Mouse (Mus musculus) urinary bladder, adult 18-20 months (tissue): Measurements from ENCODE around the gene Smurf1.

Experiments used
- DNase-seq, 2 experiments: peaks; one replicate each; pipeline ENCODE4 v3.0.0; 2022; ENCODE audit warnings: low spot score in 2 of 2, mixed read lengths in 2 of 2

The Smurf1 gene

DNA sequence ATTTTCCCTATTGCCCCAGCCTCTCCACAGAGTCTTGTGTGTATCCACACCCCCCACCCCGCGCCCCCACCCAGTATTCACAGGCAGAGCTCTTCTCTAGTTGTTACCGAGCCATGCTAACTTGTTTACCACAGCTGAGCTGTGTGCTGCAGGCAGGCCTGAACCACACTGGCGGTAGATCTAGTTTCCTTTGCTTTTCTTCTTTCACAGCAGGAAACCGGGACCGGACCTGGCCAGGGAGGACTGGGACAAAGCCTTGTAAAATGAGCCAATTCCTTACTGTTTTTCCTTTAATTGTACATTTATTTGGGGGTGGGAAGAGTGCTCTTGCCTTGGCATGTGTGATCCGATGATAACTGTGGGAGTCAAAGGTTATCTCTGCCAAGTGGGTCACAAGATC is 96.2 kb downstream of the Smurf1 start:
- no peak for DNase-seq

DNA sequence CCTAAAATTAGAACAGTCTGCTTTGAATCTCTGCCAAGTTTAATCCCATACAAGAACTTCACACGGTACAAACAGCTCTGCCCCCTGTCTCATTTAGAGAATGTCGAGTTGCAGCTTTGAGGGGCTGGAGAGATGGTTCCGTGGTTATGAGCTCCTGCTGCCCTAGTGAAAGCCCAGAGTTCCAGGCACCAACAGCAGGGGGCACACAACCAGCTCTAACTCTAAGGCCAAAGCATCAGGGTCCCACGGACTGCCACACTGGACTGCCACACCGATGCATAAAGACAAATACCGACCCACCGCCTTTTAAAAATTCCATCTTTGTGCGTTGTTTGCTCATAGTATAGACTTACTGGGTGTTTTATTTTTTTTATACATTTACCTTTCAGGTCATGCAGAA is 98.7 kb downstream of the Smurf1 start:
- DNase-seq, result no peak

GRCm38 (mm10) chr5:144860913-144861312 is 104.7 kb downstream of the Smurf1 start:
- no peak for DNase-seq

DNA sequence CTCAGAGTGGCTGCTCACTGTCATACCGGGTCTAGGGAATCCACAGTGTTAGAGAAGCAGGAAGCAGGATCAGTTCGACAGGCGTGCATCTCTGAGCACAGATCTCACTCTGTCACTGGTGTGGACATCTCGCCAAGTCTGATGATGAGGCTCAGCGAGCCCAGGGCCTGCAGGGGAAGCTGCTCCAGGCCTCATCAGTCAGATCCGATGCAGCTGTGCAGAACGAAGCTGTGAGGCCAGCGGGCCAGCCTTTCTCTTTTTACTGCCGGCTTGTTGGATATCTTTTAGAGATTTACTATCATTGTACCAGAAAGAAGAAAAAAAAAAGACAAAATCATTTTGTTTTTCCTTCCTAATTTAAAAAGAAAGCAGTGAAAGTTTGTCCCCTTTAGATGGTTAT is 106.4 kb downstream of the Smurf1 start:
- no peak for DNase-seq

GRCm38 (mm10) chr5:144858527-144858926 is 107.1 kb downstream of the Smurf1 start:
- no peak for DNase-seq

GRCm38 (mm10) chr5:144855936-144856335 is 109.7 kb downstream of the Smurf1 start:
- no peak for DNase-seq

GRCm38 (mm10) chr5:144853931-144854330 is 111.7 kb downstream of the Smurf1 start:
- no peak for DNase-seq

DNA sequence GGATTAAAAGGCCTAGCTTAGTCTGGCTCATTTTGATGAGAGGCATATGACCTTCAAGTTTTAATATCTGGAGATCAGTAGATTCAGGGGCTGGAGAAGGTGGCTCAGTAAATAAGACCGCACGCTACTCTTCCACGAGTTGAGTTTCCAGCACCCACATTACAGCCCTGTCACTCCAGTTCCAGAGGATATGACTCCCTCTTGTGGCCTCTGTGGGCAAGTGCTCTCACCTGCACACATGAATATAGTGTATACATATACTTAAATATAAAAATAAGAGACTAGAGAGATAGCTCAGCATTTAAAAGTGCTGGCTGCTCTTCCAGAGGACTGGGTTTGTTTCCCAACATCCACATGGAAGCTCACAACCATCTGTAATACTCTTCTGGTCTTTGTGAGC is 113.8 kb downstream of the Smurf1 start:
- DNase-seq, result no peak

GRCm38 (mm10) chr5:144849932-144850331 is 115.7 kb downstream of the Smurf1 start:
- no peak for DNase-seq

GRCm38 (mm10) chr5:144848735-144849134 is 116.9 kb downstream of the Smurf1 start:
- no peak for DNase-seq

- no peak for DNase-seq
Measured at GRCm38 (mm10) chr5:144845352-144845751, 120.3 kb downstream of the Smurf1 start.

DNA sequence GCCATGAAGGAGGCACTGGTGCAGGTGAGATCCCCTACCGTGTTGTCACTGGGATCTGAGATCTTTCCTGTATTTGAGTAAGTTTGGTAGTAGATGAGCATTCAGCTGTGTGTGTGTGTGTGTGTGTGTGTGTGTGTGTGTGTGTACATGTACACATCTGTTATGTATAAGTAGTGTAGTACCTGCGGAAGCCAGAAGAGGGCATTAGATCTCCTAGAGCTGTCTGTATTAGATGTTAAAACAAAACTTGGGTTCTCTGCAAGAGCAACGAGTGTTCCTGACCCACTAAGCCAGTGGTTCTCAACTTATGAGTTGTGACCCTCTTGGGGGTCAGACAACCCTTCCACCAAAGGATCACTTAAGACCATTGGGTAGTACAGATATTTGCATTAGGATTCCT is 129.5 kb downstream of the Smurf1 start:
- no peak for DNase-seq

GRCm38 (mm10) chr5:144831840-144832469 is 133.7 kb downstream of the Smurf1 start:
- no peak for DNase-seq

DNA sequence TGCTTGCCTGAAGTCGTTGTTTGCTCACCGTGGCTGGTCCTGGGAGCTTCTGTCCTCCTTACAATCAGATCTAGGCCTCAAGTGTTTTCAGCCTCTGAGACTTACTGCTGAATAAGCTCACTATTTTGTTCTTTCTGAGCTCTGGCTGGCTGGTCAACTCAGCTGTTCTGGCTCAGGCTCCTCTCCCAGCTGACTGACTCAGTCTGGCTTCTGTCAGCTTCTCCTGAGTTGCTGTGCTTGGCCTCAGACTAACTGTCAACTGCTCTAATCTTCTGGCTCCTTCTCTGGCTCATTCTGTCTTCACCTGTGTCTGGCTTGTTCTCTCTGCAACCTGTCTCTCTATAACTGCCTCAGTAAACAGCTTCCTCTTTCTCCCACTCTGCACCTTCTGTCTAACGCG is 136.0 kb downstream of the Smurf1 start:
- no peak for DNase-seq

DNA sequence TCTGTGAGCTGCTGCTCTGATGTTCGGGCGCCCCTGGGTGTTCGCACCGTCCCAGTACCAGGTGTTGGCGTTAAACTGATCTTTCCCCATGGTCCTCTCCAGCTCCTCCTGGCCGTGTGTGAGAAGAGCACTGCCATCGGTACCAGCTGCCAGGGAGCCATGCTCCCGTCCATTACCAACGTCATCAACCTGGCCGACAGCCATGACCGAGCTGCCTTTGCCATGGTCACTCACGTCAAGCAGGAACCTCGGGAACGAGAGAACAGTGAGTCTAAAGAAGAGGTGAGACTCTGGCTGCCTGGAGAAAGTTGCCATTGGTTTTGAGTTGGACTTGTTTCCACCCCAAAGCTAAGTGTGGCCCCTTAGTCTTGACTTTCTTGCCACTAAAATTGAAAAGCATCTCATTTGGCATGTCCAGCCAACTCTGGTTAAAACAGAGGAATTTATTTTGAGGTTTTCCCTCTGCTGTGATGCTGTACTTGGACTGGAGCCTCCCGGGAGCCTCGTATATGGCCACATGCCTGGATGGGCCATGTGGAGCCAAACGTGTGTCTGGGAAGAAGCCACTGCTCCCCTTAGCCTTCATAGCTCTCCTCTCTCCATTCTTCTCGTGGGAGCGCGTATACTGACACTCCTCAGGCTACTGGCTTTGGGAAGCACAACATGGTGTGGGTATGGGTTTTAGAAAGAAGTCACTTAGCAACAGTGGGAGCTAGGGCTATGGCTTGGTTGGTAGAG is 137.1 kb downstream of the Smurf1 start:
- DNase-seq, result no peak
